Mouse (Mus musculus): ENCODE data around the gene Sf3b5. TPM values are rescaled to one million over a fixed set of nuclear protein-coding genes. Genes with fewer than 3 reads are reported as not detected.
"Not testable (repeated sequence)": the region's sequence is repeated elsewhere in the genome, so short reads cannot be mapped to it uniquely, and the experiment has no call there.

Sf3b5 gene
- polyA plus RNA-seq, 1 experiment from 2014 or later, result 39.9 TPM

DNA sequence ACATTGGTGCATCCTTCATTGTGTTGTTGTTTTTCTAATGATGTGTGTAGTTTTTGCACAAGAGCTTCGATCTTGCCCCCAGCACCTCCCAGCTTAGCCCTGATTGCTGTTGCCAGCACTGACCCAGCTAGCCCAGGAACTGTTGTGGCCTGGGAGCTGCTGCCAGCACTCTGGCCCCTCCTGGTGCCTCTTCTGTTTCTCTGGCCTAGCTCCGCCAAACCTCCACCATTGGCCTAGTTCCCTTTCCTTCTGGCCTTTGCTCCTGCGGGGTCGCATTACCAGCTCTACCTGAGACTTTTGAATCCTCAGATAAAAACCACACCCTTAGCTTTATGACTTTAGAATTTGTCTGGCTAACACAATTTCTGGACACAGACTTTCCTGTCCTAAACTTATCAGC lies 17.0 kb downstream of the Sf3b5 start:
- 91% methylated on average over 4 of the region's 4 CpGs for WGBS
- no peak for ATAC-seq (ENCODE audit: low FRiP score)
- Histone ChIP-seq H3K27me3 (ENCODE audit: control insufficient read depth, insufficient read depth, low read length) (no peaks in the 10 kb centered on the region), H3K4me3 (ENCODE audit: low read depth, low read length) (no peak overlapping the region), H3K9me3 (ENCODE audit: control insufficient read depth, low read length) (no peaks in the 10 kb centered on the region), H3K4me1 (ENCODE audit: control insufficient read depth, insufficient read depth, low read length) (no peaks in the 10 kb centered on the region), H3K4me2 (no peak overlapping the region), H3K9ac (ENCODE audit: low read length) (no peak overlapping the region), H3K36me3 (ENCODE audit: control insufficient read depth, insufficient read depth, low read length) (no peaks in the 10 kb centered on the region), H3K27ac (ENCODE audit: low read depth, low read length) (no peak overlapping the region)
- DNase-seq (ENCODE audit: low spot score, missing footprints), result peak; percentile 10

DNA sequence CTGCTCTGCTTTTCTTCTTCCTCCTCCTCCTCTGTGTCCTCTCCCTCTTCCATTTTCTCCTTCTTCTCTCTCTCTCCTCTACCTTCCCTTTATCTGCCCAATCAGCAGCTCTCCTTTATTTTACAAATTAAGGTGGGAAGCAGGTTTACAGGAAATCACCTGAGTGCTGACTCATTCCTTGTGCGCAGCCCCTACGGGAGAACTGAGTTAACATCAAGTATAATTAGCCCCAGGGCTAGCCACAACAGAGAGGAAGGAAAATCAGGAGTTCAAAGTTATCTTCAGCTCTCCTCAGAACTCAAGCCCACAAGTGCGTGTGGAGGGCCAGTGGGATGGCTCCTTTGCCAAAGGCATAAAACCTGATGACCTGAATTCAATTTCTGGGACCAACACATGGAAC lies 18.8 kb downstream of the Sf3b5 start:
- DNase-seq (ENCODE audit: low spot score, missing footprints), result peak; percentile 28
- not testable (repeated sequence) for H3K4me2 ChIP-seq; H3K9ac ChIP-seq (ENCODE audit: low read length); H3K36me3 ChIP-seq (ENCODE audit: control insufficient read depth, insufficient read depth, low read length); ATAC-seq (ENCODE audit: low FRiP score); H3K9me3 ChIP-seq (ENCODE audit: control insufficient read depth, low read length); H3K4me1 ChIP-seq (ENCODE audit: control insufficient read depth, insufficient read depth, low read length); H3K27me3 ChIP-seq (ENCODE audit: control insufficient read depth, insufficient read depth, low read length); H3K27ac ChIP-seq (ENCODE audit: low read depth, low read length); H3K4me3 ChIP-seq (ENCODE audit: low read depth, low read length)
- 83% methylated on average over 3 of the region's 3 CpGs for WGBS

DNA sequence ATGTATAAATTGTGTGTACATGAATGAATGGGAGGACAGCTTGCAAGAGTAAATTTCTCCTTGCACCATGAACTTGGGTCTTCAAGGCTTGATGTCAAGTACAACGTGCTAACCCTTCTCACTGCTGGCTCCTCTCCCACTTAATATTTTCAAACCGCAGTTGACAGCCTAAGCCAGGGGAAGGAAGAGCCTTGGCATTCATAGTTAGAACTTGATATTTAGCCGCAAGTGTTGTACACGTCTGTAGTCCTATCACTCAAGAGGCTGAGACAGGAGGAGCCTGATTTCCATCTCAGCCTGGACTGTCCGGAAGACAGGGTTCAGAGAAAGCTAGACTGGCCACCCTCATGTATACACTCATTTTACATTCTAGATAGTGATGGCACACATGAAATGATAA lies 22.6 kb downstream of the Sf3b5 start:
- WGBS, result 94% methylated on average over 5 of the region's 5 CpGs
- Histone ChIP-seq H3K4me3 (ENCODE audit: low read depth, low read length) (no peak overlapping the region), H3K27ac (ENCODE audit: low read depth, low read length) (no peak overlapping the region), H3K4me2 (no peak overlapping the region), H3K36me3 (ENCODE audit: control insufficient read depth, insufficient read depth, low read length) (no peaks in the 10 kb centered on the region), H3K27me3 (ENCODE audit: control insufficient read depth, insufficient read depth, low read length) (no peaks in the 10 kb centered on the region), H3K4me1 (ENCODE audit: control insufficient read depth, insufficient read depth, low read length) (no peaks in the 10 kb centered on the region), H3K9me3 (ENCODE audit: control insufficient read depth, low read length) (no peaks in the 10 kb centered on the region), H3K9ac (ENCODE audit: low read length) (no peak overlapping the region)
- peak; percentile 14 for DNase-seq (ENCODE audit: low spot score, missing footprints)
- ATAC-seq (ENCODE audit: low FRiP score), result no peak

DNA sequence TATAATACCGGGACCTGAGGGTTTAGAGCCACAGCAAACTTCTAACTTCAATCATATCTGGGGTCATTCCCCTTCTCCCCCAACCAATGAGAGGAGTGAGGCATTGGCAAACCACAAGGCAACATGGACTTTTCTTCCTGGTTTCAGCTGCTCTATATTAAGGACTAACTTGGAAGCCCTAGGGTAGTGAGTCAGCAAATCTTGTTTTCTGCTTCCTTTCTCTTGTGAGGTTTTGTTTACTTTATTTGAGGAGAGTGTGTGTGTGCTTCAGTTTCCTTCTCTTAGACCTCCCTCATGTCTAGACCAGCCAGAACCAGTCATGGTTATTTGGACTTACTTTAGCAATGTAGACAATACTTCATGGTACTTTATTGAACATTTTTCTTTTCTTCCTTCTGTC lies 23.1 kb downstream of the Sf3b5 start:
- H3K4me1 ChIP-seq (ENCODE audit: control insufficient read depth, insufficient read depth, low read length), result no peaks in the 10 kb centered on the region
- WGBS, result 91% methylated on average over 1 of the region's 1 CpGs
- H3K9me3 ChIP-seq (ENCODE audit: control insufficient read depth, low read length), result no peaks in the 10 kb centered on the region
- no peak overlapping the region for H3K4me2 ChIP-seq
- DNase-seq (ENCODE audit: low spot score, missing footprints), result peak; percentile 26
- H3K36me3 ChIP-seq (ENCODE audit: control insufficient read depth, insufficient read depth, low read length), result no peaks in the 10 kb centered on the region
- H3K9ac ChIP-seq (ENCODE audit: low read length), result no peak overlapping the region
- no peak overlapping the region for H3K27ac ChIP-seq (ENCODE audit: low read depth, low read length)
- ATAC-seq (ENCODE audit: low FRiP score), result no peak
- no peaks in the 10 kb centered on the region for H3K27me3 ChIP-seq (ENCODE audit: control insufficient read depth, insufficient read depth, low read length)
- H3K4me3 ChIP-seq (ENCODE audit: low read depth, low read length), result no peak overlapping the region

DNA sequence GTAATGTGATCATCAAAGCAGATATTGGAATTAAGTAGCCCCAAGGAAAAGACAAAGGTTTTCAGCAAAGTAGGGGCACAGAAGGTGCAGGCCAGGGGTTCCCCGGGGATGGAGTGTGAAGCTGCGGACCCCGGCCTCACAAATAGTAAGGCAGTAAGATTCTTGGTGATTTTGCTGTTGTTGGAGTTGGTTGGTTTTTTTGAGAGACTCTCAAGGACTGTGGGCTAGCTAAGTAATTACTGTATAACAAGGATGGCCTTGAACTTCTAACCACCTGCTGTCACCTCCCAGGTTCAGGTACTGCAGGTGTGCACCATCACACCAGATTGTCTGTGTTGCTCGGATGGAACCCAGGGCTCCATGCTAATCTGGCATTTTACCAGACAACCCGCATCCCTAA lies 24.3 kb downstream of the Sf3b5 start:
- H3K36me3 ChIP-seq (ENCODE audit: control insufficient read depth, insufficient read depth, low read length), result no peaks in the 10 kb centered on the region
- no peak overlapping the region for H3K4me3 ChIP-seq (ENCODE audit: low read depth, low read length)
- H3K4me1 ChIP-seq (ENCODE audit: control insufficient read depth, insufficient read depth, low read length), result no peaks in the 10 kb centered on the region
- H3K27ac ChIP-seq (ENCODE audit: low read depth, low read length), result no peak overlapping the region
- H3K27me3 ChIP-seq (ENCODE audit: control insufficient read depth, insufficient read depth, low read length), result no peaks in the 10 kb centered on the region
- no peak overlapping the region for H3K9ac ChIP-seq (ENCODE audit: low read length)
- no peaks in the 10 kb centered on the region for H3K9me3 ChIP-seq (ENCODE audit: control insufficient read depth, low read length)
- no peak overlapping the region for H3K4me2 ChIP-seq
- WGBS, result 90% methylated on average over 5 of the region's 5 CpGs
- ATAC-seq (ENCODE audit: low FRiP score) (no peak), DNase-seq (ENCODE audit: low spot score, missing footprints) (peak; percentile 54)

DNA sequence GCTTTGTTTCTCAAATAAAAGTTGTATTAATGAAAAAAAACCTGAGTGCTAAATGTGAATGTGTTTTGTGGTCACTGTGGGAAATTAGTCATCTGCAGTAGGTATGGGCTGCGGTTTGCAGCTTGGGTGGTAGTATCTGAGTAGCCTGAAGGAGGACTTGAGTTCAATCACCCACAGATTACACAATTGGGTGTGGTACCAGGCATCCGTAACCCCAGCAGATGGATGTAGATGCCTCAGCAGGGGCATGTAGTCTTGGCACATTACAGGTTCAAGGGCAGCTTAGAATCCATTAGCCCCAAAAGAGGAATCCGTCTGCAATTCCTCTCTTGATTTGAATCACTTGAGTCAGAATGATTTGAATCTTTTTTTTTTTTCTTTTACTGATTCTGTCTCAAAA lies 30.1 kb downstream of the Sf3b5 start:
- 87% methylated on average over 3 of the region's 3 CpGs for WGBS
- Histone ChIP-seq H3K27me3 (ENCODE audit: control insufficient read depth, insufficient read depth, low read length) (no peaks in the 10 kb centered on the region), H3K9me3 (ENCODE audit: control insufficient read depth, low read length) (no peaks in the 10 kb centered on the region), H3K4me3 (ENCODE audit: low read depth, low read length) (no peak overlapping the region), H3K4me1 (ENCODE audit: control insufficient read depth, insufficient read depth, low read length) (no peaks in the 10 kb centered on the region), H3K36me3 (ENCODE audit: control insufficient read depth, insufficient read depth, low read length) (no peaks in the 10 kb centered on the region), H3K9ac (ENCODE audit: low read length) (no peak overlapping the region), H3K4me2 (no peak overlapping the region), H3K27ac (ENCODE audit: low read depth, low read length) (no peak overlapping the region)
- no peak for DNase-seq (ENCODE audit: low spot score, missing footprints)
- ATAC-seq (ENCODE audit: low FRiP score), result no peak

DNA sequence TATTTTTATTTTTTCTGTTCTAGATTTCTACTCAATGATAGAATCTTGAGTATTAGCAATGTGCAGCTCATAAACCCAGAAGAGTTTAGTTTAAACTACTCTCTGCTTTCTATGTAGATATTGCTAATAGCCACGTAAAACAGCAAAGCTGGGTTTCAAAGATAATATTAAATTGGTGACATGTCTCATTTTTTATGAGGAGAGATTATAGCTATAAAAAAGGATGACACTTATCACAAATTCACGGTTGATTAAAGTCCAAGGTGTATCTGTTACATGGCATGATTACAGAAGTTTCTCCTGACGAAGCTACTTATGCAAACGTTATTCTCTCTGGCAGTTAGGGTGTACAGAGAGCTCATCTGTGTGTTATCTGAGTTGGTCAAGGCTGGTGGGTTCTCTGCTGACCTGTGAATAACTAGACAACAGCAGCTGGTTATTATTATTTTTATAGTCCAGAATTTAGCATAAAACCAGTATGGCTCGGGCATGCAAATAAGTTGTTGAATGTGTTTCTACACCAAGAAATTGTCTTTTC lies 34.6 kb downstream of the Sf3b5 start:
- Histone ChIP-seq H3K27ac (ENCODE audit: low read depth, low read length) (no peak overlapping the region), H3K4me2 (no peak overlapping the region), H3K9ac (ENCODE audit: low read length) (no peak overlapping the region), H3K36me3 (ENCODE audit: control insufficient read depth, insufficient read depth, low read length) (no peaks in the 10 kb centered on the region), H3K27me3 (ENCODE audit: control insufficient read depth, insufficient read depth, low read length) (no peaks in the 10 kb centered on the region), H3K9me3 (ENCODE audit: control insufficient read depth, low read length) (no peaks in the 10 kb centered on the region), H3K4me1 (ENCODE audit: control insufficient read depth, insufficient read depth, low read length) (no peaks in the 10 kb centered on the region), H3K4me3 (ENCODE audit: low read depth, low read length) (no peak overlapping the region)
- ATAC-seq (ENCODE audit: low FRiP score), result no peak
- WGBS, result 85% methylated on average over 5 of the region's 5 CpGs
- DNase-seq (ENCODE audit: low spot score, missing footprints), result peak; percentile 23

DNA sequence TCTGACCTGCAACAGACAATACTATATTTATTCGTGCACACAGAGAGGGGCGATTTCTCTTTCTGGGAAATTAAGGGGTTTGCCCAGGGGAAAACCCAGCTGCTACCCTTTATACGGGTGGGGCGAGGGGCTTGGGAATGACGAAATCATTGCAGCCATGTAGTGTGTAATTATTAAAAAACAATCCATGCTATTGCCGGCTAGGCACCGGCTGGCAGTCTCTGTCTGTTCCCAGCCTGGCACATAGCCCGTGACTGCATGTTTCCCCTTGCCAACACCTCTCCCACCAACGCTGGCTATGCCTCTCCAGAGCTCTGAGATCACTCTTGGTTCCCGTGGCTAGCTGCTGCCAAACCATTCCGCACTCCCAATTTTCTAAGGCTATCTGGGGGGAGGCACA lies 39.5 kb downstream of the Sf3b5 start:
- Histone ChIP-seq H3K4me2 (no peak overlapping the region), H3K4me1 (ENCODE audit: control insufficient read depth, insufficient read depth, low read length) (no peaks in the 10 kb centered on the region), H3K27ac (ENCODE audit: low read depth, low read length) (no peak overlapping the region), H3K9me3 (ENCODE audit: control insufficient read depth, low read length) (no peaks in the 10 kb centered on the region), H3K36me3 (ENCODE audit: control insufficient read depth, insufficient read depth, low read length) (no peaks in the 10 kb centered on the region), H3K9ac (ENCODE audit: low read length) (no peak overlapping the region), H3K27me3 (ENCODE audit: control insufficient read depth, insufficient read depth, low read length) (no peaks in the 10 kb centered on the region), H3K4me3 (ENCODE audit: low read depth, low read length) (no peak overlapping the region)
- DNase-seq (ENCODE audit: low spot score, missing footprints) (no peak), ATAC-seq (ENCODE audit: low FRiP score) (no peak)
- 92% methylated on average over 11 of the region's 11 CpGs for WGBS

DNA sequence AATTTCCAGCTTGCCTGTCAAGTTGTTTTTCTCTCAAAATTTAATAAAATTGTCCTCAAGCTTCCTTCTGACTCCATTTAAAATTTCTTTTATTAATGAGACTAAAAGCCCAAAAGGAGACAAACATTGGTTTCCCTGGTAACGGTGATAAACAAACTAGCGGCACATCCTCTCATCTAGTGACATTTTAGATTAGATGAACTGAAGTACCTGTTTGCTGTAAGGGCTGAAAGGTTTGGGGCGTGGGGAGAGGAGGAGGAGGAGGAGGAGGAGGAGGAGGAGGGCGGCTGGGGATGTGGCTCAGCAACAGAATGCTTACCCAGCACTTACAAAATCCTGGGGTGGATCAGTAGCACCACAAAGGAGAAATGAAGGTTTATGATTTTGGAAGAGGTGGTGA lies 42.7 kb downstream of the Sf3b5 start:
- Histone ChIP-seq H3K36me3 (ENCODE audit: control insufficient read depth, insufficient read depth, low read length) (no peaks in the 10 kb centered on the region), H3K4me1 (ENCODE audit: control insufficient read depth, insufficient read depth, low read length) (no peaks in the 10 kb centered on the region), H3K4me3 (ENCODE audit: low read depth, low read length) (no peak overlapping the region), H3K4me2 (no peak overlapping the region), H3K9me3 (ENCODE audit: control insufficient read depth, low read length) (no peaks in the 10 kb centered on the region), H3K27me3 (ENCODE audit: control insufficient read depth, insufficient read depth, low read length) (no peaks in the 10 kb centered on the region), H3K9ac (ENCODE audit: low read length) (no peak overlapping the region), H3K27ac (ENCODE audit: low read depth, low read length) (no peak overlapping the region)
- ATAC-seq (ENCODE audit: low FRiP score) (no peak), DNase-seq (ENCODE audit: low spot score, missing footprints) (peak; percentile 26)
- WGBS, result 51% methylated on average over 4 of the region's 4 CpGs

Data from midbrain, embryonic 11.5 days (tissue).